In genomic region chr15:79683146-79683545, GRCm38 (mm10) we compare ENCODE assay signal across 9 mouse cellular contexts. TPM values are rescaled to one million over a fixed set of nuclear protein-coding genes. Genes with fewer than 3 reads are reported as not detected.
A peak's percentile ranks its signal among the peaks of the same experiment; 100 is the strongest.
DNase-seq lines count a peak whose midpoint lies in the region; ATAC-seq lines count a peak whose summit lies in the region.
"Had no signal": no experiment of that assay in that cellular context is flagged by ENCODE, and none has a peak within 500 bp of the region (broad histone marks: within the 10 kb centered on the region; RNA-seq: fewer than 3 reads in every experiment).

No protein-coding gene starts in this region.

- H3K9ac ChIP-seq in heart, embryonic 16.5 days (ENCODE audit: low read length), result peak overlapping the region; percentile 56
- peak overlapping the region; percentile 6; the same call in 1 of the 2 replicates for H3K9ac ChIP-seq in neural tube, embryonic 11.5 days (ENCODE audit: low read length)
- H3K9ac ChIP-seq in liver, embryonic 12.5 days, result peak overlapping the region; percentile 98

- peak overlapping the region; percentile 95 for H3K4me2 ChIP-seq in heart, embryonic 16.5 days (ENCODE audit: low read depth, low read length)
- no peak overlapping the region for H3K4me2 ChIP-seq in neural tube, embryonic 11.5 days (ENCODE audit: low read depth)
- H3K4me2 ChIP-seq in liver, embryonic 12.5 days, result peak overlapping the region; percentile 90

- H3K4me1 ChIP-seq in heart, embryonic 16.5 days (ENCODE audit: control insufficient read depth, insufficient read depth, low read length), result peaks cover 58% of the 10 kb centered on the region
- peaks cover 26% of the 10 kb centered on the region for H3K4me1 ChIP-seq in neural tube, embryonic 11.5 days (ENCODE audit: control insufficient read depth, insufficient read depth, low read length)
- peaks cover 75% of the 10 kb centered on the region for H3K4me1 ChIP-seq in liver, embryonic 12.5 days

- DNase-seq in heart, postnatal 36 days, result no peak
- DNase-seq in neural tube, embryonic 11.5 days (ENCODE audit: low spot score), result no peak
- no peak for DNase-seq in neural tube, embryonic 10.5 days (ENCODE audit: extremely low spot score, low spot score)
- no peak for DNase-seq in urinary bladder, postnatal 25 days (ENCODE audit: low spot score)
- DNase-seq in frontal cortex, postnatal 14 days (ENCODE audit: low spot score in 2 of 2), result no peak
- no peak for DNase-seq in adrenal gland, postnatal 25 days
- DNase-seq: right cerebral cortex, postnatal 14 days had no signal

- H3K9me3 ChIP-seq in heart, embryonic 16.5 days (replicated peaks; ENCODE audit: control insufficient read depth, low read length), result no peaks in the 10 kb centered on the region
- H3K9me3 ChIP-seq in neural tube, embryonic 11.5 days (ENCODE audit: control insufficient read depth, low read length), result no peaks in the 10 kb centered on the region
- H3K9me3 ChIP-seq in liver, embryonic 12.5 days (replicated peaks), result no peaks in the 10 kb centered on the region

- WGBS in heart, embryonic 16.5 days, result 56% methylated on average over 6 of the region's 6 CpGs
- 87% methylated on average over 6 of the region's 6 CpGs for WGBS in neural tube, embryonic 11.5 days
- WGBS in liver, embryonic 12.5 days (ENCODE audit: insufficient replicate concordance), result 67% methylated on average over 6 of the region's 6 CpGs

- no peaks in the 10 kb centered on the region for H3K27me3 ChIP-seq in heart, embryonic 16.5 days (ENCODE audit: control insufficient read depth, insufficient read depth, low read length)
- no peaks in the 10 kb centered on the region for H3K27me3 ChIP-seq in neural tube, embryonic 11.5 days (ENCODE audit: control insufficient read depth, insufficient read depth, low read length)
- no peaks in the 10 kb centered on the region for H3K27me3 ChIP-seq in liver, embryonic 12.5 days (replicated peaks)

- no peaks in the 10 kb centered on the region for H3K36me3 ChIP-seq in heart, embryonic 16.5 days (ENCODE audit: control insufficient read depth, insufficient read depth)
- H3K36me3 ChIP-seq in neural tube, embryonic 11.5 days (ENCODE audit: control insufficient read depth, insufficient read depth, low read length), result no peaks in the 10 kb centered on the region
- peaks cover 39% of the 10 kb centered on the region for H3K36me3 ChIP-seq in liver, embryonic 12.5 days

- intact Hi-C loops in heart, postnatal 36 days (cut with DNase I), result no loop called here

- no peak for ATAC-seq in heart, embryonic 16.5 days (replicated peaks; ENCODE audit: extremely low read depth, insufficient read depth, low FRiP score)
- ATAC-seq in neural tube, embryonic 11.5 days (ENCODE audit: insufficient read depth, low FRiP score, low TSS enrichment), result no peak
- ATAC-seq in liver, embryonic 12.5 days, result no peak

- peak overlapping the region; percentile 32 for H3K4me3 ChIP-seq in heart, embryonic 16.5 days (ENCODE audit: low read length)
- H3K4me3 ChIP-seq in neural tube, embryonic 11.5 days (ENCODE audit: low read depth, low read length), result no peak overlapping the region
- peak overlapping the region; percentile 96 for H3K4me3 ChIP-seq in liver, embryonic 12.5 days

- peak overlapping the region; percentile 96 for H3K27ac ChIP-seq in heart, embryonic 16.5 days (ENCODE audit: low read length)
- H3K27ac ChIP-seq in neural tube, embryonic 11.5 days (ENCODE audit: low read depth, low read length), result no peak overlapping the region
- peak overlapping the region; percentile 96 for H3K27ac ChIP-seq in liver, embryonic 12.5 days

RNA-seq across cellular contexts. Expression of gene Josd1, which starts 4.6 kb away (rescaled TPM):
- polyA plus RNA-seq in heart, embryonic 16.5 days (2015; fragmentation: Nextera tagmentation; extraction: Ambion mirVana), result 22.3 and 23.2 TPM in 2 replicates
- 10 to 100 TPM; 24.2 to 25.0 TPM for total RNA-seq in heart, postnatal 36 days (2021)
- polyA plus RNA-seq in neural tube, embryonic 11.5 days (2014; fragmentation: Nextera tagmentation; extraction: Ambion mirVana), result 14.6 and 16.4 TPM in 2 replicates
- 37.7 and 38.3 TPM in 2 replicates for polyA plus RNA-seq in liver, embryonic 12.5 days (2016; fragmentation: Nextera tagmentation; extraction: Ambion mirVana)
- total RNA-seq in adrenal gland, postnatal 25 days (2021), result 26.8 and 27.9 TPM in 2 replicates

RNA-seq across cellular contexts. Expression of gene Gtpbp1, which starts 7.5 kb away (rescaled TPM):
- polyA plus RNA-seq in heart, embryonic 16.5 days (2015; fragmentation: Nextera tagmentation; extraction: Ambion mirVana), result 29.4 and 30.3 TPM in 2 replicates
- 10 to 100 TPM; 27.2 to 28.4 TPM for total RNA-seq in heart, postnatal 36 days (2021)
- 39.7 and 42.5 TPM in 2 replicates for polyA plus RNA-seq in neural tube, embryonic 11.5 days (2014; fragmentation: Nextera tagmentation; extraction: Ambion mirVana)
- polyA plus RNA-seq in liver, embryonic 12.5 days (2016; fragmentation: Nextera tagmentation; extraction: Ambion mirVana), result 48.3 and 50.0 TPM in 2 replicates
- total RNA-seq in adrenal gland, postnatal 25 days (2021), result 30.1 and 34.7 TPM in 2 replicates

RNA-seq across cellular contexts. Expression of gene Tomm22, which starts 12.5 kb away (rescaled TPM):
- 245 and 258 TPM in 2 replicates for polyA plus RNA-seq in heart, embryonic 16.5 days (2015; fragmentation: Nextera tagmentation; extraction: Ambion mirVana)
- 100 to 1,000 TPM; 110 to 120 TPM for total RNA-seq in heart, postnatal 36 days (2021)
- 285 and 287 TPM in 2 replicates for polyA plus RNA-seq in neural tube, embryonic 11.5 days (2014; fragmentation: Nextera tagmentation; extraction: Ambion mirVana)
- 209 and 217 TPM in 2 replicates for polyA plus RNA-seq in liver, embryonic 12.5 days (2016; fragmentation: Nextera tagmentation; extraction: Ambion mirVana)
- total RNA-seq in adrenal gland, postnatal 25 days (2021), result 82.7 and 113 TPM in 2 replicates

RNA-seq across cellular contexts. Expression of gene Cby1, which starts 24.1 kb away (rescaled TPM):
- polyA plus RNA-seq in heart, embryonic 16.5 days (2015; fragmentation: Nextera tagmentation; extraction: Ambion mirVana), result 59.5 and 59.8 TPM in 2 replicates
- 10 to 100 TPM; 21.3 to 23.5 TPM for total RNA-seq in heart, postnatal 36 days (2021)
- 65.5 and 70.8 TPM in 2 replicates for polyA plus RNA-seq in neural tube, embryonic 11.5 days (2014; fragmentation: Nextera tagmentation; extraction: Ambion mirVana)
- polyA plus RNA-seq in liver, embryonic 12.5 days (2016; fragmentation: Nextera tagmentation; extraction: Ambion mirVana), result 20.3 and 21.8 TPM in 2 replicates
- total RNA-seq in adrenal gland, postnatal 25 days (2021), result 15.0 and 24.5 TPM in 2 replicates

RNA-seq across cellular contexts. Expression of gene Fam227a, which starts 24.4 kb away (rescaled TPM):
- 0.75 and 1.1 TPM in 2 replicates for polyA plus RNA-seq in heart, embryonic 16.5 days (2015; fragmentation: Nextera tagmentation; extraction: Ambion mirVana)
- total RNA-seq in heart, postnatal 36 days (2021), result 1 to 10 TPM in 1 of 2 experiments, under 1 TPM in 1; 0.78 to 1.7 TPM
- 3.5 and 4.0 TPM in 2 replicates for polyA plus RNA-seq in neural tube, embryonic 11.5 days (2014; fragmentation: Nextera tagmentation; extraction: Ambion mirVana)
- 0.20 and 0.37 TPM in 2 replicates for polyA plus RNA-seq in liver, embryonic 12.5 days (2016; fragmentation: Nextera tagmentation; extraction: Ambion mirVana)
- 2.9 and 4.1 TPM in 2 replicates for total RNA-seq in adrenal gland, postnatal 25 days (2021)

Comparison
In these comparisons a context has a peak if more than half of its experiments do, and no peak if none do; other contexts are left out.
1. H3K9ac ChIP-seq: peak in every context shown above with its lines; median percentile 98 in liver, embryonic 12.5 days; 56 in heart, embryonic 16.5 days; 6 in neural tube, embryonic 11.5 days.